Mouse (Mus musculus): Measurements from ENCODE around the gene Ormdl3.

DNA sequence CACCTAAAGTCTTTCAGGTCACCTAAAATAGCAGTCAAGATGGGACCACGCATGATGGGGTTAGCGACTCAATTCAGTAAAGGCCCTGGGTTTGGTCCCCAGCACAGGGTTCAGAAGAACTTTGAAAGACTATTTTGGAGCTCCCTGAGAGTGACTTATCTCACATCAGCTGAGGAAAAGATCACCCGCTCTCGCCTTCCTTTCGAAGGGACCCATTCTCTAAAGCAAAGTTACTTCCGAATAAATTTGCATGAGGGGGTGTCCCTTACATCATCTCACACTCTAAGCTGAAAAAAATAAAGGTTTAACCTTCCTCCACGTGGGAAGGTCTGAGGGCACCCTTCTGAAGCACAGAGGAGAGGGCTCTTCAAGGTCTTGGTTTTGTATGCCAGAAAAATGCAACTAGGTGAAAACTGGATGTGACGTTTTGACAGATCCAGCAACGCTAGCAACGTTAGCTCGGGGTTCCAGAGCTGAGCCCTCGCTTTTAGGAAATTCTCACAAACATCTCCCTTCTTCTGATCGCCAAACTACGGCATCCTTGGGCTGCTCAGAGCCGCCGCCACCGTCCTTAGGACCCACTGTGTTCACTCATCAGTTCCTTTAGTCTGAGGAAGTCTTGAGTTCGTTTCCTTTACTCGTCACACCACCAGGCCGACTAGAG, 36.7 kb downstream of the Ormdl3 start:
- no peak for TF ChIP-seq GABPA (IDR thresholded peaks at IDR 0.05; ENCODE audit: insufficient replicate concordance, low read depth, low read length)
- no peak for TF ChIP-seq PAX5 (IDR thresholded peaks at IDR 0.05; ENCODE audit: low read length)
- peak; percentile 96 for TF ChIP-seq MEF2A (IDR thresholded peaks at IDR 0.05; ENCODE audit: borderline replicate concordance, low read depth, low read length)
- TF ChIP-seq MAX (IDR thresholded peaks at IDR 0.05; ENCODE audit: low read length), result peak; percentile 97
- TF ChIP-seq ZMIZ1 (IDR thresholded peaks at IDR 0.05; ENCODE audit: low read depth, low read length), result peak; percentile 91
- TF ChIP-seq NELFE (IDR thresholded peaks at IDR 0.05; ENCODE audit: low read depth, low read length), result peak; percentile 73; the same call in 1 of the 2 replicates
- TF ChIP-seq CTCF (conservative IDR thresholded peaks at IDR 0.05 in 1 of 2, IDR thresholded peaks at IDR 0.05 in 1 of 2; ENCODE audit: low read depth in 2 of 2, low read length in 2 of 2), result no peak
